Mouse (Mus musculus) MEL (cell line): ENCODE measurements around the gene Rdh11. TPM values are rescaled to one million over a fixed set of nuclear protein-coding genes. Genes with fewer than 3 reads are reported as not detected.

Experiments
- DNase-seq: peaks from one replicate; pipeline ENCODE4 v3.0.0; 2011; ENCODE audit warnings: low read depth, low spot score
- H3K27ac ChIP-seq: 2 replicates; pipeline ENCODE4 v1.5.1; 2012; ENCODE audit warnings: low read depth, mild to moderate bottlenecking, control low read depth, low read length, moderate library complexity; ENCODE audit not compliant: control insufficient read depth
- H3K27me3 ChIP-seq, 2 experiments: fragments of 150-350 bp in 1 of 2; sonication (generic) in 1 of 2; 2 replicates each; pipeline ENCODE4 v1.6.1; 2012; ENCODE audit warnings: low read length in 2 of 2, mild to moderate bottlenecking in 2 of 2, improper control_type of control experiment in 1 of 2, moderate library complexity in 1 of 2; ENCODE audit not compliant: insufficient read depth in 2 of 2, control insufficient read depth in 1 of 2
- H3K36me3 ChIP-seq, 2 experiments: 2 replicates each; pipeline ENCODE4 v1.6.1; 2012 to 2014; ENCODE audit warnings: low read length in 2 of 2, improper control_type of control experiment in 1 of 2, inconsistent platforms in 1 of 2, mild to moderate bottlenecking in 1 of 2; ENCODE audit not compliant: insufficient read depth in 2 of 2, control insufficient read depth in 1 of 2
- H3K4me1 ChIP-seq, 2 experiments: fragments of 150-350 bp in 1 of 2; sonication (generic) in 1 of 2; 2 replicates each; pipeline ENCODE4 v1.6.1; 2012; ENCODE audit warnings: low read length in 2 of 2, improper control_type of control experiment in 1 of 2, mild to moderate bottlenecking in 1 of 2; ENCODE audit not compliant: insufficient read depth in 2 of 2, control insufficient read depth in 1 of 2
- H3K4me3 ChIP-seq, 2 experiments: fragments of 150-350 bp in 1 of 2; sonication (generic) in 1 of 2; 2 replicates each; pipeline ENCODE4 v1.5.1; 2012; ENCODE audit warnings: low read depth in 2 of 2, low read length in 2 of 2, mild to moderate bottlenecking in 2 of 2, moderate library complexity in 2 of 2, control low read depth in 1 of 2, improper control_type of control experiment in 1 of 2; ENCODE audit not compliant: control insufficient read depth in 1 of 2, insufficient read depth in 1 of 2
- H3K79me2 ChIP-seq: 2 replicates; pipeline ENCODE4 v1.6.1; 2012; ENCODE audit warnings: mild to moderate bottlenecking, low read length, moderate library complexity; ENCODE audit not compliant: control insufficient read depth, poor library complexity, insufficient read depth
- H3K9ac ChIP-seq: 2 replicates; pipeline ENCODE4 v1.6.1; 2012; ENCODE audit warnings: low read depth, mild to moderate bottlenecking, control low read depth, low read length, moderate library complexity; ENCODE audit not compliant: control insufficient read depth, poor library complexity, severe bottlenecking
- H3K9me3 ChIP-seq: fragments of 150-350 bp; sonication (generic); replicated peaks from 2 replicates; pipeline ENCODE4 v1.6.1; 2012; ENCODE audit warnings: mild to moderate bottlenecking, low read length, improper control_type of control experiment, moderate library complexity; ENCODE audit not compliant: insufficient read depth
- BHLHE40 ChIP-seq: IDR thresholded peaks from 2 replicates; pipeline ENCODE4 v1.6.1; 2012; ENCODE audit warnings: low read depth, mild to moderate bottlenecking, inconsistent platforms, low read length, improper control_type of control experiment, borderline replicate concordance
- CTCF ChIP-seq, 3 experiments: IDR thresholded peaks in 2 of 3; conservative IDR thresholded peaks in 1 of 3; 2 replicates each; pipeline ENCODE4 v1.5.1; 2011 to 2012; ENCODE audit warnings: low read length in 3 of 3, low read depth in 2 of 3, mild to moderate bottlenecking in 2 of 3, improper control_type of control experiment in 1 of 3, inconsistent platforms in 1 of 3, mixed read lengths in 1 of 3, moderate library complexity in 1 of 3; ENCODE audit not compliant: control insufficient read depth in 1 of 3, insufficient read depth in 1 of 3, poor library complexity in 1 of 3, severe bottlenecking in 1 of 3
- E2F4 ChIP-seq: IDR thresholded peaks from 2 replicates; pipeline ENCODE4 v1.6.1; 2011; ENCODE audit warnings: low read depth, low read length, improper control_type of control experiment, borderline replicate concordance
- EP300 ChIP-seq, 2 experiments: IDR thresholded peaks; 2 replicates each; pipeline ENCODE4 v1.6.1; 2011; ENCODE audit warnings: improper control_type of control experiment in 2 of 2, low read length in 2 of 2, low read depth in 1 of 2, mild to moderate bottlenecking in 1 of 2
- ETS1 ChIP-seq: IDR thresholded peaks from 2 replicates; pipeline ENCODE4 v1.6.1; 2012; ENCODE audit warnings: low read depth, mild to moderate bottlenecking, inconsistent platforms, low read length, improper control_type of control experiment, moderate library complexity
- GABPA ChIP-seq: IDR thresholded peaks from 2 replicates; pipeline ENCODE4 v1.6.1; 2012; ENCODE audit warnings: low read depth, mild to moderate bottlenecking, inconsistent platforms, low read length, improper control_type of control experiment, moderate library complexity
- HCFC1 ChIP-seq: IDR thresholded peaks from 2 replicates; pipeline ENCODE4 v1.6.1; 2012; ENCODE audit warnings: low read depth, mild to moderate bottlenecking, inconsistent platforms, low read length, improper control_type of control experiment, moderate library complexity
- JUND ChIP-seq: IDR thresholded peaks from 2 replicates; pipeline ENCODE4 v1.6.1; 2011; ENCODE audit warnings: low read depth, mild to moderate bottlenecking, improper control_type of control experiment, low read length
- KAT2A ChIP-seq: conservative IDR thresholded peaks from 2 replicates; pipeline ENCODE4 v1.6.1; 2012; ENCODE audit warnings: low read depth, low read length, improper control_type of control experiment, inconsistent platforms
- MAFK ChIP-seq: IDR thresholded peaks from 2 replicates; pipeline ENCODE4 v1.6.1; 2011; ENCODE audit warnings: low read depth, mild to moderate bottlenecking, low read length, improper control_type of control experiment, borderline replicate concordance
- MAZ ChIP-seq: IDR thresholded peaks from 2 replicates; pipeline ENCODE4 v1.6.1; 2012; ENCODE audit warnings: low read depth, mild to moderate bottlenecking, inconsistent platforms, low read length, improper control_type of control experiment
- MEF2A ChIP-seq: IDR thresholded peaks from 2 replicates; pipeline ENCODE4 v1.6.1; 2014; ENCODE audit warnings: low read depth, mild to moderate bottlenecking, inconsistent platforms, low read length, improper control_type of control experiment; ENCODE audit not compliant: poor library complexity, insufficient replicate concordance, severe bottlenecking; ENCODE audit errors: extremely low read depth
- MXI1 ChIP-seq: IDR thresholded peaks from 2 replicates; pipeline ENCODE4 v1.6.1; 2011; ENCODE audit warnings: mild to moderate bottlenecking, low read depth, low read length, improper control_type of control experiment
- MYB ChIP-seq: IDR thresholded peaks from 2 replicates; pipeline ENCODE4 v1.6.1; 2011; ENCODE audit warnings: mild to moderate bottlenecking, low read depth, low read length, improper control_type of control experiment
- MYC ChIP-seq: IDR thresholded peaks from 2 replicates; pipeline ENCODE4 v1.6.1; 2011; ENCODE audit warnings: low read depth, mild to moderate bottlenecking, low read length, improper control_type of control experiment, moderate library complexity
- NRF1 ChIP-seq: IDR thresholded peaks from 2 replicates; pipeline ENCODE4 v1.6.1; 2014; ENCODE audit warnings: low read depth, mild to moderate bottlenecking, inconsistent platforms, low read length, improper control_type of control experiment, moderate library complexity; ENCODE audit not compliant: poor library complexity, insufficient read depth, severe bottlenecking
- POLR2A ChIP-seq, 2 experiments: IDR thresholded peaks; 2 replicates each; pipeline ENCODE4 v1.6.1; 2011 to 2012; ENCODE audit warnings: low read length in 2 of 2, mild to moderate bottlenecking in 2 of 2, control low read depth in 1 of 2, improper control_type of control experiment in 1 of 2, low read depth in 1 of 2, moderate library complexity in 1 of 2; ENCODE audit not compliant: control insufficient read depth in 1 of 2, insufficient read depth in 1 of 2, poor library complexity in 1 of 2
- POLR2AphosphoS2 ChIP-seq: IDR thresholded peaks from 2 replicates; pipeline ENCODE4 v1.6.1; 2011; ENCODE audit warnings: low read length, improper control_type of control experiment
- RAD21 ChIP-seq: IDR thresholded peaks from 2 replicates; pipeline ENCODE4 v1.6.1; 2011; ENCODE audit warnings: mild to moderate bottlenecking, low read depth, low read length, improper control_type of control experiment
- RCOR1 ChIP-seq: IDR thresholded peaks from 2 replicates; pipeline ENCODE4 v1.6.1; 2012; ENCODE audit warnings: low read depth, mild to moderate bottlenecking, inconsistent platforms, low read length, improper control_type of control experiment
- SIN3A ChIP-seq: IDR thresholded peaks from 2 replicates; pipeline ENCODE4 v1.6.1; 2012; ENCODE audit warnings: low read length, improper control_type of control experiment, inconsistent platforms
- UBTF ChIP-seq: IDR thresholded peaks from 2 replicates; pipeline ENCODE4 v1.6.1; 2012; ENCODE audit warnings: low read depth, mild to moderate bottlenecking, inconsistent platforms, low read length, improper control_type of control experiment, moderate library complexity, borderline replicate concordance; ENCODE audit not compliant: insufficient read depth
- USF1 ChIP-seq: IDR thresholded peaks from 2 replicates; pipeline ENCODE4 v1.6.1; 2014; ENCODE audit warnings: low read depth, mild to moderate bottlenecking, inconsistent platforms, low read length, improper control_type of control experiment, moderate library complexity
- USF2 ChIP-seq, 2 experiments: IDR thresholded peaks; 2 replicates each; pipeline ENCODE4 v1.6.1; 2011 to 2012; ENCODE audit warnings: improper control_type of control experiment in 2 of 2, low read length in 2 of 2, borderline replicate concordance in 1 of 2, inconsistent platforms in 1 of 2, low read depth in 1 of 2, mild to moderate bottlenecking in 1 of 2; ENCODE audit not compliant: insufficient read depth in 1 of 2
- ZC3H11A ChIP-seq: IDR thresholded peaks from 2 replicates; pipeline ENCODE4 v1.6.1; 2012; ENCODE audit warnings: low read depth, mild to moderate bottlenecking, inconsistent platforms, low read length, improper control_type of control experiment
- ZKSCAN1 ChIP-seq: IDR thresholded peaks from 2 replicates; pipeline ENCODE4 v1.6.1; 2012; ENCODE audit warnings: low read depth, mild to moderate bottlenecking, inconsistent platforms, low read length, improper control_type of control experiment, moderate library complexity
- ZNF384 ChIP-seq: IDR thresholded peaks from 2 replicates; pipeline ENCODE4 v1.6.1; 2012; ENCODE audit warnings: low read depth, mild to moderate bottlenecking, inconsistent platforms, low read length, improper control_type of control experiment
- polyA plus RNA-seq, 2 experiments: library from polyadenylated mRNA; stranded (reverse) in 1 of 2; unstranded in 1 of 2; fragments of >175 nt in 1 of 2; fragments of >200 nt in 1 of 2; gene quantifications; 2 replicates each; pipeline versions ENCODE4 v1.2.1 to v1.2.4; 2012; ENCODE audit warnings: low replicate concordance in 2 of 2, low read depth in 1 of 2; ENCODE audit not compliant: insufficient read length in 2 of 2, insufficient read depth in 1 of 2, missing spikeins in 1 of 2
- total RNA-seq: library from RNA; depleted of rRNA; stranded (reverse); fragments of 300-350 nt; gene quantifications from 2 replicates; pipeline ENCODE4 v1.2.3, GENCODE M21; 2012

Gene Rdh11
- total and polyA plus RNA-seq, 3 experiments, result 22.0 to 44.5 (median 29.8) TPM

- no peaks in the 10 kb centered on the region for H3K4me1 ChIP-seq
- H3K9me3 ChIP-seq, result no peaks in the 10 kb centered on the region
- DNase-seq, result no peak
- H3K27ac ChIP-seq, result no peak overlapping the region
- no peaks in the 10 kb centered on the region for H3K79me2 ChIP-seq
- TF ChIP-seq NRF1 (no peak), HCFC1 (no peak), RAD21 (no peak), MAFK (no peak), BHLHE40 (no peak), UBTF (no peak), CTCF (IDR thresholded peaks at IDR 0.05 in 2 of 3, conservative IDR thresholded peaks at IDR 0.05 in 1 of 3; ENCODE audit: control insufficient read depth in 1 of 3, insufficient read depth in 1 of 3, low read depth in 2 of 3, low read length in 3 of 3, poor library complexity in 1 of 3, severe bottlenecking in 1 of 3) (no peak), MAZ (no peak), EP300 (IDR thresholded peaks at IDR 0.05; ENCODE audit: low read depth in 1 of 2, low read length in 2 of 2) (no peak), SIN3A (no peak), ETS1 (no peak), ZNF384 (no peak), MXI1 (no peak), ZC3H11A (no peak)
- H3K27me3 ChIP-seq, result peaks cover 3 to 12% of the 10 kb centered on the region in 2 experiments
- no peak overlapping the region for H3K9ac ChIP-seq
- H3K4me3 ChIP-seq, result no peak overlapping the region
- no peaks in the 10 kb centered on the region for H3K36me3 ChIP-seq
Measured at GRCm38 (mm10) chr12:79131178-79131675, 60.9 kb downstream of the Rdh11 start.

GRCm38 (mm10) chr12:79130299-79131177, 61.6 kb downstream of the Rdh11 start, which contains the start of gene Arg2:
Gene Arg2 (plus strand): TSS chr12:79130777.
- DNase-seq, result no peak
- no peak within 1 kb of the TSS for H3K4me3 ChIP-seq
- no peaks in the 10 kb centered on the region for H3K4me1 ChIP-seq

More at GRCm38 (mm10) chr12:79130299-79131177, 61.6 kb downstream of the Rdh11 start, which contains the start of gene Arg2:
- Histone ChIP-seq H3K9me3 (no peaks in the 10 kb centered on the region), H3K9ac (no peak within 1 kb of the TSS), H3K27ac (no peak within 1 kb of the TSS), H3K79me2 (no peaks in the 10 kb centered on the region), H3K27me3 (peaks cover 3 to 12% of the 10 kb centered on the region in 2 experiments), H3K36me3 (no peaks in the 10 kb centered on the region)
- TF ChIP-seq USF2 (IDR thresholded peaks at IDR 0.05; ENCODE audit: borderline replicate concordance in 1 of 2, insufficient read depth in 1 of 2, low read depth in 1 of 2, low read length in 2 of 2), result no peak
- no peak for TF ChIP-seq SIN3A
- TF ChIP-seq CTCF (IDR thresholded peaks at IDR 0.05 in 2 of 3, conservative IDR thresholded peaks at IDR 0.05 in 1 of 3; ENCODE audit: control insufficient read depth in 1 of 3, insufficient read depth in 1 of 3, low read depth in 2 of 3, low read length in 3 of 3, poor library complexity in 1 of 3, severe bottlenecking in 1 of 3), result no peak
- no peak for TF ChIP-seq POLR2AphosphoS2
- TF ChIP-seq ZKSCAN1, result no peak
- TF ChIP-seq GABPA, result no peak
- no peak for TF ChIP-seq NRF1
- TF ChIP-seq MYC, result no peak
- TF ChIP-seq RCOR1, result no peak
- no peak for TF ChIP-seq BHLHE40
- no peak for TF ChIP-seq ZC3H11A
- no peak for TF ChIP-seq E2F4
- TF ChIP-seq MYB, result no peak
- TF ChIP-seq KAT2A, result no peak
- no peak for TF ChIP-seq JUND
- no peak for TF ChIP-seq USF1
- no peak for TF ChIP-seq MEF2A
- TF ChIP-seq POLR2A (IDR thresholded peaks at IDR 0.05; ENCODE audit: control insufficient read depth in 1 of 2, insufficient read depth in 1 of 2, low read depth in 1 of 2, low read length in 2 of 2, poor library complexity in 1 of 2), result no peak
